Mouse (Mus musculus): ENCODE measurements around the gene Ankrd66.

DNA sequence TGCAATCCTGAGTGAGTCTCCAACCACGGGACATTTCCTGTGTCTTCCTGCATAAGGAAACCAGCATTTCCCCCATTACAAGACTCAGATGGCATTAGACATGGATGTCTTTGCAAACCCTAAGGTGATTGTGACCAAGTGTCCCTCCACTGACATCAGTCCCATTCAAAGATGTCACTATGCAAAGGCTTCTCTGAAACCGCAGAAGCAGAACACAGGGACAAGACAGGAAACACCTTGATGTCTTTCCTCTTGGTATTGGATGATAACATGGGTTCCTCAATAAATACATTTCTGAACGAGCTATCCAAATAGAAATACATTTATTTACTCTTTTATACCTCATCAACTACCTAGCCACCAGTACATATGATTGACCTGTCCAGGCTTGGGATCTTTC lies 42.2 kb downstream of the Ankrd66 start:
- TF ChIP-seq CTCF (IDR thresholded peaks at IDR 0.05; ENCODE audit: low read depth) (no peak), EP300 (IDR thresholded peaks at IDR 0.05; ENCODE audit: low read depth) (no peak)

Data from liver, postnatal 0 days (tissue).